Mouse (Mus musculus): ENCODE measurements around the gene Dock2. TPM values are rescaled to one million over a fixed set of nuclear protein-coding genes. Genes with fewer than 3 reads are reported as not detected.
A peak's percentile ranks its signal among the peaks of the same experiment; 100 is the strongest.

The Dock2 gene
- total RNA-seq, 2 experiments from 2014 or later: 1.9 to 6.0 TPM

- no peak for DNase-seq
Observed at GRCm38 (mm10) chr11:34421061-34421460, 362.6 kb downstream of the Dock2 start.

GRCm38 (mm10) chr11:34416619-34416979 lies 367.1 kb downstream of the Dock2 start:
- peak in 1 of 2 experiments; percentile 34 for DNase-seq

- no peak for DNase-seq
Observed at GRCm38 (mm10) chr11:34415884-34416618, 367.6 kb downstream of the Dock2 start.

- DNase-seq: no peak
Observed at GRCm38 (mm10) chr11:34406850-34407249, 376.8 kb downstream of the Dock2 start.

- no peak for DNase-seq
Observed at GRCm38 (mm10) chr11:34406309-34406708, 377.4 kb downstream of the Dock2 start.

- no peak for DNase-seq
Observed at GRCm38 (mm10) chr11:34405311-34405710, 378.4 kb downstream of the Dock2 start.

GRCm38 (mm10) chr11:34401343-34401742 lies 382.3 kb downstream of the Dock2 start:
- no peak for DNase-seq

GRCm38 (mm10) chr11:34398555-34398954 lies 385.1 kb downstream of the Dock2 start:
- no peak for DNase-seq

GRCm38 (mm10) chr11:34397661-34398060 lies 386.0 kb downstream of the Dock2 start:
- no peak for DNase-seq

- no peak for DNase-seq
Observed at GRCm38 (mm10) chr11:34395802-34396201, 387.9 kb downstream of the Dock2 start.

- DNase-seq: no peak
Observed at GRCm38 (mm10) chr11:34392105-34392504, 391.6 kb downstream of the Dock2 start.

GRCm38 (mm10) chr11:34389261-34390116 lies 394.2 kb downstream of the Dock2 start:
- peak in 1 of 2 experiments; percentile 10 for DNase-seq

- DNase-seq: no peak
Observed at GRCm38 (mm10) chr11:34385001-34385688, 398.5 kb downstream of the Dock2 start.

GRCm38 (mm10) chr11:34384178-34384577 lies 399.5 kb downstream of the Dock2 start:
- DNase-seq: no peak

- DNase-seq: no peak
Observed at GRCm38 (mm10) chr11:34383501-34383900, 400.2 kb downstream of the Dock2 start.

- DNase-seq: no peak
Observed at GRCm38 (mm10) chr11:34377649-34378048, 406.0 kb downstream of the Dock2 start.

GRCm38 (mm10) chr11:34375557-34375956 lies 408.1 kb downstream of the Dock2 start:
- DNase-seq: no peak

- DNase-seq: no peak
Observed at GRCm38 (mm10) chr11:34372224-34372623, 411.5 kb downstream of the Dock2 start.

- no peak for DNase-seq
Observed at GRCm38 (mm10) chr11:34356109-34356508, 427.6 kb downstream of the Dock2 start.

GRCm38 (mm10) chr11:34355406-34355805 lies 428.3 kb downstream of the Dock2 start:
- DNase-seq: no peak

- no peak for DNase-seq
Observed at GRCm38 (mm10) chr11:34349453-34350056, 434.1 kb downstream of the Dock2 start.

GRCm38 (mm10) chr11:34348287-34348918 lies 435.3 kb downstream of the Dock2 start:
- peak; percentile 28 to 51 for DNase-seq
